8 mouse cellular contexts compared by ENCODE assay signal in the genomic region with DNA sequence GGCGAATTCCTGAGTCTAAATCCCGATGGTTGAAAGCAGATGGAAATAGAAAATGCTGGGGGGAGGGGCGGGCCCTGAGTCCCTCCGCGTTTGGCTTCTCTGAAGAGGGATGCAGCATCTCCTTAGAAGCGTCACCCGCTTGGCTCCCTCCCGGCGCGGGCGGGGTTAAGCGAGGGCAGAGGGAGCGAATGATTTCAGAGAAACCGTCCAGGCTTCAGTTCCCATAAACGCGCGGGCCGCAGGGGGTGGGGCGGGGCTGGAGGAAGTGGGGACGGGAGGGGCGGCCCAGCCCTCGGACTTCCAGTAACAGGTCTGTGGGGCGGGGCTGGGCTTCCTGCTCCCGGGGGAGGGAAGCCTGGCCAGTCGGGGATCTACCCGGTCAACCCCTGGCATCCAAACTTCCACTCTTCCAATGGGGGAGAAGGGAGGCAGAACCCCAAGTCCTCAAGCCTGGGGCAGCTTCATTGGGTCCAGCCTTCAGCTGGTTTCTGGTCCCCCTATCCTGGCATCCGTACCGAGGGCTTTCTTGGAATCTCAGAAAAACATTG. TPM values are rescaled to one million over a fixed set of nuclear protein-coding genes. Genes with fewer than 3 reads are reported as not detected.
DNase-seq lines count a peak whose midpoint lies in the region; TF ChIP-seq lines count a peak whose summit lies in the region.

No protein-coding gene starts in this region.

- peak; percentile 25; the same call in 1 of the 2 replicates for TF ChIP-seq POLR2A in small intestine, adult 2 months (IDR thresholded peaks at IDR 0.05; ENCODE audit: low read depth, low read length)

- peaks cover 91% of the 10 kb centered on the region for H3K27me3 ChIP-seq in limb, embryonic 10.5 days (ENCODE audit: low read depth, poor library complexity, severe bottlenecking)
- H3K27me3 ChIP-seq in midbrain, embryonic 10.5 days (ENCODE audit: low read depth, poor library complexity, severe bottlenecking) = peaks cover 99% of the 10 kb centered on the region
- H3K27me3 ChIP-seq in small intestine, adult 2 months (ENCODE audit: control insufficient read depth, insufficient read depth, low read length) = no peaks in the 10 kb centered on the region

- H3K9me3 ChIP-seq in limb, embryonic 10.5 days (replicated peaks) = no peaks in the 10 kb centered on the region
- H3K9me3 ChIP-seq in midbrain, embryonic 10.5 days (replicated peaks) = peaks cover 13% of the 10 kb centered on the region; the same call in 1 of the 2 replicates

- H3K36me3 ChIP-seq in limb, embryonic 10.5 days = no peaks in the 10 kb centered on the region
- H3K36me3 ChIP-seq in midbrain, embryonic 10.5 days = no peaks in the 10 kb centered on the region
- H3K36me3 ChIP-seq in small intestine, adult 2 months (ENCODE audit: control insufficient read depth, insufficient read depth, low read length) = peaks cover 43% of the 10 kb centered on the region

- peaks cover 28% of the 10 kb centered on the region for H3K4me1 ChIP-seq in limb, embryonic 10.5 days
- H3K4me1 ChIP-seq in midbrain, embryonic 10.5 days = peaks cover 28% of the 10 kb centered on the region
- peaks cover 29% of the 10 kb centered on the region for H3K4me1 ChIP-seq in small intestine, adult 2 months (ENCODE audit: control insufficient read depth, insufficient read depth, insufficient read length, low read length)

- TF ChIP-seq CTCF in small intestine, adult 2 months (IDR thresholded peaks at IDR 0.05; ENCODE audit: extremely low read depth, insufficient read length, insufficient replicate concordance, low read depth, low read length) = no peak

- DNase-seq in Muller cell, postnatal 12 days (ENCODE audit: inconsistent ontology term) = peak; percentile 96
- DNase-seq in c-Kit-positive CD71-positive TER-119-negative erythroid progenitor cells, embryonic 14.5 days (ENCODE audit: low read depth) = peak; percentile 56
- DNase-seq in gastrocnemius, postnatal 14 days = peak; percentile 93
- peak; percentile 89 for DNase-seq in induced T-regulatory cell, adult 2 months (ENCODE audit: low read depth)
- DNase-seq in limb, embryonic 10.5 days (ENCODE audit: low spot score) = peak; percentile 80
- peak; percentile 70 for DNase-seq in midbrain, embryonic 10.5 days (ENCODE audit: low spot score)
- no peak for DNase-seq in cerebellum, adult 11-12 months

- intact Hi-C loops in gastrocnemius, postnatal 14 days (cut with DNase I; ENCODE audit: low total_unique reads) = no loop called here

- peak overlapping the region; percentile 71 for H3K27ac ChIP-seq in limb, embryonic 10.5 days
- peak overlapping the region; percentile 79 for H3K27ac ChIP-seq in midbrain, embryonic 10.5 days (replicated peaks)
- peak overlapping the region; percentile 90 for H3K27ac ChIP-seq in small intestine, adult 2 months (ENCODE audit: insufficient read depth, low read depth, low read length)

- WGBS in limb, embryonic 10.5 days = 2% methylated on average over 28 of the region's 28 CpGs
- WGBS in midbrain, embryonic 10.5 days = under 1% methylated on average over 28 of the region's 28 CpGs
- 2% methylated on average over 28 of the region's 28 CpGs for WGBS in small intestine, adult 2 months

- peak overlapping the region; percentile 56 for H3K4me3 ChIP-seq in limb, embryonic 10.5 days
- peak overlapping the region; percentile 55 for H3K4me3 ChIP-seq in midbrain, embryonic 10.5 days
- H3K4me3 ChIP-seq in small intestine, adult 2 months (ENCODE audit: low read depth, low read length) = peak overlapping the region; percentile 65

RNA-seq across cellular contexts. Expression of gene Bcl3, which starts 6.3 kb away (rescaled TPM):
- total RNA-seq in gastrocnemius, postnatal 14 days (2021) = 1 to 10 TPM; 3.2 to 4.1 TPM
- polyA plus RNA-seq in limb, embryonic 10.5 days (2016; fragmentation: Nextera tagmentation; extraction: Ambion mirVana) = 0.82 and 1.2 TPM in 2 replicates
- polyA plus RNA-seq in midbrain, embryonic 10.5 days (2016; fragmentation: Nextera tagmentation; extraction: Ambion mirVana) = 1.1 and 1.8 TPM in 2 replicates
- 169 and 226 TPM in 2 replicates for polyA plus RNA-seq in small intestine, adult 2 months (2012; rRNA removed)

RNA-seq across cellular contexts. Expression of gene Cblc, which starts 19.7 kb away (rescaled TPM):
- total RNA-seq in gastrocnemius, postnatal 14 days (2021) = not detected
- 1.4 and 1.6 TPM in 2 replicates for polyA plus RNA-seq in limb, embryonic 10.5 days (2016; fragmentation: Nextera tagmentation; extraction: Ambion mirVana)
- 0.62 and 0.70 TPM in 2 replicates for polyA plus RNA-seq in midbrain, embryonic 10.5 days (2016; fragmentation: Nextera tagmentation; extraction: Ambion mirVana)
- 56.7 and 145 TPM in 2 replicates for polyA plus RNA-seq in small intestine, adult 2 months (2012; rRNA removed)

RNA-seq across cellular contexts. Expression of gene Gm19345, which starts 35.5 kb away (rescaled TPM):
- not detected for total RNA-seq in gastrocnemius, postnatal 14 days (2021)
- not detected in 2 replicates for polyA plus RNA-seq in limb, embryonic 10.5 days (2016; fragmentation: Nextera tagmentation; extraction: Ambion mirVana)
- 0.14 TPM in 1 of 2 replicates, not detected in the other for polyA plus RNA-seq in midbrain, embryonic 10.5 days (2016; fragmentation: Nextera tagmentation; extraction: Ambion mirVana)
- polyA plus RNA-seq in small intestine, adult 2 months (2012; rRNA removed) = 0.13 TPM in 1 of 2 replicates, not detected in the other

RNA-seq across cellular contexts. Expression of gene Ceacam16, which starts 44.8 kb away (rescaled TPM):
- total RNA-seq in gastrocnemius, postnatal 14 days (2021) = under 1 TPM in 1 of 2 experiments, not detected in 1; 0.12 TPM
- not detected in 2 replicates for polyA plus RNA-seq in limb, embryonic 10.5 days (2016; fragmentation: Nextera tagmentation; extraction: Ambion mirVana)
- not detected in 2 replicates for polyA plus RNA-seq in midbrain, embryonic 10.5 days (2016; fragmentation: Nextera tagmentation; extraction: Ambion mirVana)
- 0.47 and 1.3 TPM in 2 replicates for polyA plus RNA-seq in small intestine, adult 2 months (2012; rRNA removed)

RNA-seq across cellular contexts. Expression of gene Bcam, which starts 45.5 kb away (rescaled TPM):
- 10 to 100 TPM; 48.5 to 51.9 TPM for total RNA-seq in gastrocnemius, postnatal 14 days (2021)
- 53.8 and 58.6 TPM in 2 replicates for polyA plus RNA-seq in limb, embryonic 10.5 days (2016; fragmentation: Nextera tagmentation; extraction: Ambion mirVana)
- polyA plus RNA-seq in midbrain, embryonic 10.5 days (2016; fragmentation: Nextera tagmentation; extraction: Ambion mirVana) = 25.3 and 32.2 TPM in 2 replicates
- 18.6 and 20.3 TPM in 2 replicates for polyA plus RNA-seq in small intestine, adult 2 months (2012; rRNA removed)

Comparison
In these comparisons a context has a peak if more than half of its experiments do, and no peak if none do; other contexts are left out.
1. RNA of gene Bcl3, which starts 6.3 kb away (polyA plus RNA-seq): 169 to 226 TPM in small intestine, adult 2 months; 1.1 to 1.8 TPM in midbrain, embryonic 10.5 days and 0.82 to 1.2 TPM in limb, embryonic 10.5 days; every median in the first group is over 10 times any median in the second.
2. RNA of gene Cblc, which starts 19.7 kb away (polyA plus RNA-seq): 56.7 to 145 TPM in small intestine, adult 2 months; 1.4 to 1.6 TPM in limb, embryonic 10.5 days and 0.62 to 0.70 TPM in midbrain, embryonic 10.5 days; every median in the first group is over 10 times any median in the second.
3. Peak in every context shown above with its lines, with median percentiles within 50 percentile points of each other: H3K27ac ChIP-seq and H3K4me3 ChIP-seq.